Mouse (Mus musculus) spleen, adult 2 months (tissue): Measurements from ENCODE around the gene Syt6.

Experiments used
- CTCF ChIP-seq: fragments of 200-500 bp; IDR thresholded peaks from 2 replicates; pipeline ENCODE4 v1.5.1; 2011; ENCODE audit warnings: mild to moderate bottlenecking, inconsistent platforms; ENCODE audit not compliant: insufficient read depth, insufficient read length, insufficient replicate concordance; ENCODE audit errors: extremely low read depth
- POLR2A ChIP-seq: fragments of 200-500 bp; IDR thresholded peaks from 2 replicates; pipeline ENCODE4 v1.6.1; 2011; ENCODE audit warnings: low read depth, low read length, inconsistent platforms

DNA sequence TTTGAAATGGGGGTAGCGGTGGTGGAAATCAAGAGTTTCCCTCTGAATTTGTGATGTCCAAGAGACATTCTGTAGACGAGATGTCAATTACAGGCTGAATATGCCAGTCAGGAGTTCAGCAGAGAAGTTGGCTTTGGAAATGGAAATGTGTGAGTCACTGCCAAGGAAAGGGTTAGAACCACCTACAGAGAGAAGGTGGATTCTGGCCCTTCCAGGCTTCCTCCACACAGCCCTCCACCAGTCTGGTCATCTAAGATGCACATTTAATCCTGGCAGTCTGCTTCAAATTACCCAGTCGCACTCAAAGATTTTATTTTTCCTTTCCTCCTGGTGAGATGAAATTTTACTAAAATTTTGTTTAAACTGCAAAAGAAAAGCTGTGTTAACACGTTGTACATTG, 97.1 kb downstream of the Syt6 start:
- TF ChIP-seq CTCF = no peak
- TF ChIP-seq POLR2A = no peak
